Comparison of ENCODE assay signal across 8 mouse cellular contexts in the genomic region with DNA sequence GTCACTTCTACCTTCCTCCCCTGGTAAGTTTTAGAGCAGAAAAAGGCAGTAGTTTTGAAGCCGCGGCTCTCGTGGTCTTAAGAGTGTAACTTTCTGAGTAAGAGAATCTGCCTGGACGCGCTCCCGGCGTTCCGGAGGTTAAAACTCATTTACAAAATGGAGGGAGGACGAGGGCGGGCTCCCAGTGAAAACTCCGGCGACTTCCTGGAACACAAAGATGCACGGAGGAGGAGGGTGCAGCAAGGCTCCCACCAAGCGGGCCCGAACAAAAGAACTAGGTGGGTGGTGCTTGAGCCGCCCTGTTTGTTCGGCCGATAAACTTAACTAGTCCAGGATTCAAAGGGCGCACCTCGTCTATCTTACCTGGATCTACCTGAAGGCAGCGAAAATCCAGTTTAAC. TPM values are rescaled to one million over a fixed set of nuclear protein-coding genes. Genes with fewer than 3 reads are reported as not detected.
DNase-seq lines count a peak whose midpoint lies in the region; ATAC-seq and TF ChIP-seq lines count a peak whose summit lies in the region.

No protein-coding gene starts in this region.

- H3K36me3 ChIP-seq in heart, embryonic 12.5 days: peaks cover 19% of the 10 kb centered on the region; the same call in 1 of the 2 replicates
- H3K36me3 ChIP-seq in kidney, embryonic 16.5 days (ENCODE audit: insufficient read depth, low read length): peaks cover 11% of the 10 kb centered on the region
- H3K36me3 ChIP-seq in lung, embryonic 15.5 days: peaks cover 18% of the 10 kb centered on the region
- peaks cover 39% of the 10 kb centered on the region for H3K36me3 ChIP-seq in thymus, adult 2 months (ENCODE audit: control insufficient read depth, insufficient read depth, low read length)

- no peak for TF ChIP-seq CTCF in embryonic fibroblast, embryonic 13.5 days (IDR thresholded peaks at IDR 0.05; ENCODE audit: borderline replicate concordance, insufficient read depth, low read length)
- no peak for TF ChIP-seq CTCF in olfactory bulb, adult 2 months (IDR thresholded peaks at IDR 0.05; ENCODE audit: insufficient read depth, low read depth, low read length)
- no peak for TF ChIP-seq CTCF in thymus, adult 2 months (IDR thresholded peaks at IDR 0.05; ENCODE audit: borderline replicate concordance, control insufficient read depth, extremely low read depth, insufficient read depth, low read length, poor library complexity)

- DNase-seq in CD4-positive, CD25-positive, alpha-beta regulatory T cell, adult 2 months (ENCODE audit: low read depth, low spot score): peak; percentile 81
- peak; percentile 75 for DNase-seq in adrenal gland, postnatal 10 days
- peak; percentile 77 for DNase-seq in thymus, adult 2 months

- peak overlapping the region; percentile 82 for H3K4me2 ChIP-seq in heart, embryonic 12.5 days
- peak overlapping the region; percentile 96 for H3K4me2 ChIP-seq in kidney, embryonic 16.5 days (replicated peaks; ENCODE audit: low read depth, low read length)
- peak overlapping the region; percentile 72 for H3K4me2 ChIP-seq in lung, embryonic 15.5 days

- no peak; the same call in 1 of the 2 replicates for TF ChIP-seq POLR2A in embryonic fibroblast, embryonic 13.5 days (IDR thresholded peaks at IDR 0.05; ENCODE audit: low read depth, low read length)
- no peak for TF ChIP-seq POLR2A in olfactory bulb, adult 2 months (IDR thresholded peaks at IDR 0.05; ENCODE audit: insufficient read depth, low read depth, low read length)
- no peak; the same call in 1 of the 2 replicates for TF ChIP-seq POLR2A in thymus, adult 2 months (IDR thresholded peaks at IDR 0.05; ENCODE audit: control insufficient read depth, extremely low read depth, insufficient read depth, low read length, poor library complexity)

- H3K9ac ChIP-seq in heart, embryonic 12.5 days: peak overlapping the region; percentile 86
- H3K9ac ChIP-seq in kidney, embryonic 16.5 days (replicated peaks; ENCODE audit: low read length): peak overlapping the region; percentile 87
- peak overlapping the region; percentile 78 for H3K9ac ChIP-seq in lung, embryonic 15.5 days

- 1% methylated on average over 21 of the region's 21 CpGs for WGBS in heart, embryonic 12.5 days
- under 1% methylated on average over 21 of the region's 21 CpGs for WGBS in kidney, embryonic 16.5 days
- under 1% methylated on average over 21 of the region's 21 CpGs for WGBS in lung, embryonic 15.5 days
- under 1% methylated on average over 21 of the region's 21 CpGs for WGBS in olfactory bulb, adult 2 months
- under 1% methylated on average over 21 of the region's 21 CpGs for WGBS in thymus, adult 2 months

- peaks cover 7% of the 10 kb centered on the region for H3K4me1 ChIP-seq in embryonic fibroblast, embryonic 13.5 days (ENCODE audit: control insufficient read depth, insufficient read depth, low read length)
- peaks cover 41% of the 10 kb centered on the region for H3K4me1 ChIP-seq in heart, embryonic 12.5 days (replicated peaks)
- H3K4me1 ChIP-seq in kidney, embryonic 16.5 days (ENCODE audit: insufficient read depth, low read length): peaks cover 42% of the 10 kb centered on the region
- peaks cover 44% of the 10 kb centered on the region for H3K4me1 ChIP-seq in lung, embryonic 15.5 days
- no peaks in the 10 kb centered on the region for H3K4me1 ChIP-seq in olfactory bulb, adult 2 months (ENCODE audit: control insufficient read depth, insufficient read depth, low read length)
- H3K4me1 ChIP-seq in thymus, adult 2 months (replicated peaks; ENCODE audit: control insufficient read depth, insufficient read depth, low read length): peaks cover 5% of the 10 kb centered on the region

- H3K4me3 ChIP-seq in embryonic fibroblast, embryonic 13.5 days (ENCODE audit: insufficient read depth, low read length): peak overlapping the region; percentile 99
- H3K4me3 ChIP-seq in heart, embryonic 12.5 days: peak overlapping the region; percentile 82
- peak overlapping the region; percentile 80 for H3K4me3 ChIP-seq in kidney, embryonic 16.5 days (ENCODE audit: low read length)
- peak overlapping the region; percentile 77 for H3K4me3 ChIP-seq in lung, embryonic 15.5 days
- peak overlapping the region; percentile 88 for H3K4me3 ChIP-seq in olfactory bulb, adult 2 months (ENCODE audit: insufficient read depth, low read depth, low read length)
- peak overlapping the region; percentile 71 for H3K4me3 ChIP-seq in thymus, adult 2 months (ENCODE audit: control insufficient read depth, insufficient read depth, low read length)

- peak overlapping the region; percentile 94 for H3K27ac ChIP-seq in embryonic fibroblast, embryonic 13.5 days (ENCODE audit: insufficient read depth, low read length)
- peak overlapping the region; percentile 99 for H3K27ac ChIP-seq in heart, embryonic 12.5 days (ENCODE audit: poor library complexity, severe bottlenecking)
- peak overlapping the region; percentile 99 for H3K27ac ChIP-seq in kidney, embryonic 16.5 days (ENCODE audit: low read length)
- H3K27ac ChIP-seq in lung, embryonic 15.5 days: peak overlapping the region; percentile 99
- peak overlapping the region; percentile 53; the same call in 1 of the 2 replicates for H3K27ac ChIP-seq in olfactory bulb, adult 2 months (ENCODE audit: insufficient read depth, low read depth, low read length)
- peak overlapping the region; percentile 90 for H3K27ac ChIP-seq in thymus, adult 2 months (ENCODE audit: control insufficient read depth, insufficient read depth, low read length)

- no peaks in the 10 kb centered on the region for H3K9me3 ChIP-seq in heart, embryonic 12.5 days (replicated peaks)
- H3K9me3 ChIP-seq in kidney, embryonic 16.5 days (ENCODE audit: low read length): no peaks in the 10 kb centered on the region
- no peaks in the 10 kb centered on the region for H3K9me3 ChIP-seq in lung, embryonic 15.5 days

- ATAC-seq in heart, embryonic 12.5 days (ENCODE audit: insufficient number of reproducible peaks, low FRiP score): peak; percentile 76
- ATAC-seq in kidney, embryonic 16.5 days (ENCODE audit: low FRiP score, low TSS enrichment): peak; percentile 79
- ATAC-seq in lung, embryonic 15.5 days (ENCODE audit: borderline replicate concordance, extremely low read depth, low FRiP score, low TSS enrichment): peak; percentile 68

- no peaks in the 10 kb centered on the region for H3K27me3 ChIP-seq in heart, embryonic 12.5 days (replicated peaks)
- no peaks in the 10 kb centered on the region for H3K27me3 ChIP-seq in kidney, embryonic 16.5 days (ENCODE audit: insufficient read depth, low read length)
- no peaks in the 10 kb centered on the region for H3K27me3 ChIP-seq in lung, embryonic 15.5 days
- H3K27me3 ChIP-seq in thymus, adult 2 months (ENCODE audit: control insufficient read depth, insufficient read depth, low read length): no peaks in the 10 kb centered on the region

RNA-seq across cellular contexts. Expression of a gene that starts 17.5 kb away (rescaled TPM):
- 100 to 1,000 TPM; 424 to 432 TPM for total RNA-seq in adrenal gland, postnatal 10 days (2021)
- 479 and 482 TPM in 2 replicates for polyA plus RNA-seq in embryonic fibroblast, embryonic 13.5 days (2011; ENCODE audit: insufficient read length, low read depth, missing spikeins)
- polyA plus RNA-seq in heart, embryonic 12.5 days (2016; fragmentation: Nextera tagmentation; extraction: Ambion mirVana): 530 and 545 TPM in 2 replicates
- polyA plus RNA-seq in kidney, embryonic 16.5 days (2015; fragmentation: Nextera tagmentation; extraction: Ambion mirVana): 793 and 842 TPM in 2 replicates
- 788 and 807 TPM in 2 replicates for polyA plus RNA-seq in lung, embryonic 15.5 days (2015; fragmentation: Nextera tagmentation; extraction: Ambion mirVana)
- 271 and 502 TPM in 2 replicates for polyA plus RNA-seq in olfactory bulb, adult 2 months (2012; ENCODE audit: insufficient read depth, insufficient read length, low replicate concordance, missing spikeins)
- polyA plus RNA-seq in thymus, adult 2 months (2012; rRNA removed): 316 and 376 TPM in 2 replicates

RNA-seq across cellular contexts. Expression of a gene that starts 19.9 kb away (rescaled TPM):
- not detected for total RNA-seq in adrenal gland, postnatal 10 days (2021)
- not detected in 2 replicates for polyA plus RNA-seq in embryonic fibroblast, embryonic 13.5 days (2011; ENCODE audit: insufficient read length, low read depth, missing spikeins)
- polyA plus RNA-seq in heart, embryonic 12.5 days (2016; fragmentation: Nextera tagmentation; extraction: Ambion mirVana): 1.2 and 1.5 TPM in 2 replicates
- 98.1 and 98.5 TPM in 2 replicates for polyA plus RNA-seq in kidney, embryonic 16.5 days (2015; fragmentation: Nextera tagmentation; extraction: Ambion mirVana)
- polyA plus RNA-seq in lung, embryonic 15.5 days (2015; fragmentation: Nextera tagmentation; extraction: Ambion mirVana): 4.5 and 5.2 TPM in 2 replicates
- not detected in 2 replicates for polyA plus RNA-seq in olfactory bulb, adult 2 months (2012; ENCODE audit: insufficient read depth, insufficient read length, low replicate concordance, missing spikeins)
- polyA plus RNA-seq in thymus, adult 2 months (2012; rRNA removed): 0.37 and 0.77 TPM in 2 replicates

RNA-seq across cellular contexts. Expression of a gene that starts 55.7 kb away (rescaled TPM):
- total RNA-seq in adrenal gland, postnatal 10 days (2021): 1 to 10 TPM; 1.9 to 2.7 TPM
- polyA plus RNA-seq in embryonic fibroblast, embryonic 13.5 days (2011; ENCODE audit: insufficient read length, low read depth, missing spikeins): 4.9 and 5.5 TPM in 2 replicates
- polyA plus RNA-seq in heart, embryonic 12.5 days (2016; fragmentation: Nextera tagmentation; extraction: Ambion mirVana): 2.5 and 2.9 TPM in 2 replicates
- 11.5 and 12.6 TPM in 2 replicates for polyA plus RNA-seq in kidney, embryonic 16.5 days (2015; fragmentation: Nextera tagmentation; extraction: Ambion mirVana)
- 7.6 and 7.9 TPM in 2 replicates for polyA plus RNA-seq in lung, embryonic 15.5 days (2015; fragmentation: Nextera tagmentation; extraction: Ambion mirVana)
- polyA plus RNA-seq in olfactory bulb, adult 2 months (2012; ENCODE audit: insufficient read depth, insufficient read length, low replicate concordance, missing spikeins): not detected in 2 replicates
- polyA plus RNA-seq in thymus, adult 2 months (2012; rRNA removed): 2.0 and 2.9 TPM in 2 replicates

Comparison
In these comparisons a context has a peak if more than half of its experiments do, and no peak if none do; other contexts are left out.
1. Peak in every context shown above with its lines: DNase-seq, ATAC-seq, H3K4me3 ChIP-seq and H3K27ac ChIP-seq.
2. RNA of a gene that starts 19.9 kb away (polyA plus RNA-seq): 98.1 to 98.5 TPM in kidney, embryonic 16.5 days; 4.5 to 5.2 TPM in lung, embryonic 15.5 days, 1.2 to 1.5 TPM in heart, embryonic 12.5 days, 0.37 to 0.77 TPM in thymus, adult 2 months, not detected in embryonic fibroblast, embryonic 13.5 days and not detected in olfactory bulb, adult 2 months; every median in the first group is over 10 times any median in the second.